Mouse (Mus musculus): ENCODE measurements around the gene Anxa6. TPM values are rescaled to one million over a fixed set of nuclear protein-coding genes. Genes with fewer than 3 reads are reported as not detected.

Gene Anxa6
- total and polyA plus RNA-seq, 3 experiments: 115 to 168 (median 162) TPM

DNA sequence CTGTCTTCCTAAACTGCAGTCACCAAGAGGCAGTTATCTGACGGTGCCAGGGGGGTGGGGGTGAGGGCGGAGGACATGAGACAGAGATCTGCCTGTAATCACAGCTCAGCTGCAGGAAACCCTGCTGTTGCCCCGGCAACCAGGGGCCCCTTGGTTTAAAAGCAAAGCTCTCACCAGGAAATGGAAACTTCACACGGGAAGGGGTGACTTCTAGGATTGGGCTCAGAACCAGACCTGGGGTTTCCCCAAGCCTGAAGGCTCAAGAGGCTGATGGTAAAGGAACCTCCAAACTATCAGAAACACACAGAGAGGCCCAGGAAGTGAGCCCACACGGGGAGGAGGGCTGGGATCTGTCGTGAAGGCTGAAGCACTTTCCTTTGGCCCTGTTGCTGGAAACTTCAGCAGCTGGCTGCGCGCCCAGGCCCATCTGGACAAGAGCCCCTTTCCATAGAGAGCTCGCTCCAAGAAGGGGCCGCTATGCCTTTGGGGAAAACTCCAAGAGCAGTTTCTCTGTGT lies 10.1 kb downstream of the Anxa6 start:
- Histone ChIP-seq H3K27ac (ENCODE audit: insufficient read depth, low read depth) (peak overlapping the region; percentile 89), H3K4me1 (ENCODE audit: control insufficient read depth in 1 of 2, insufficient read depth in 2 of 2) (peaks cover 39 to 98% of the 10 kb centered on the region in 2 experiments), H3K27me3 (replicated peaks) (no peaks in the 10 kb centered on the region), H3K79me2 (replicated peaks; ENCODE audit: control insufficient read depth, extremely low read depth, insufficient read depth, poor library complexity, severe bottlenecking) (peaks cover 8% of the 10 kb centered on the region), H3K9me3 (replicated peaks; ENCODE audit: low read length) (no peaks in the 10 kb centered on the region), H3K4me3 (replicated peaks in 1 of 3; ENCODE audit: low read depth in 2 of 3, low read length in 2 of 3, poor library complexity in 1 of 3) (peak overlapping the region in 1 of 3 experiments; percentile 31), H3K9ac (ENCODE audit: insufficient read depth, low read depth) (peak overlapping the region; percentile 44), H3K36me3 (replicated peaks in 1 of 2; ENCODE audit: control insufficient read depth in 1 of 2, insufficient read depth in 1 of 2, low read length in 1 of 2) (peaks cover 17 to 48% of the 10 kb centered on the region in 2 experiments), H3K4me2 (ENCODE audit: insufficient read depth, low read depth, poor library complexity, severe bottlenecking) (peak overlapping the region; percentile 77)
- DNase-seq (ENCODE audit: extremely low read depth): peak; percentile 100
- dilution Hi-C loops (cut with MboI; ENCODE audit: extremely low pct_ligation_motif_present, extremely low pct_unique_long_range_greater_than_20kb, low sequenced_read_pairs): no loop called here
- in situ Hi-C loops (cut with MboI; ENCODE audit: low pct_ligation_motif_present, low pct_unique_long_range_greater_than_20kb, low sequenced_read_pairs): no loop called here
- TF ChIP-seq SIN3A (IDR thresholded peaks at IDR 0.05; ENCODE audit: low read length) (peak; percentile 99), ZKSCAN1 (IDR thresholded peaks at IDR 0.05; ENCODE audit: borderline replicate concordance, low read depth, low read length) (no peak), RAD21 (IDR thresholded peaks at IDR 0.05; ENCODE audit: low read depth, low read length) (no peak; the same call in none of the 2 replicates), ZNF384 (IDR thresholded peaks at IDR 0.05; ENCODE audit: low read depth, low read length) (no peak), MYC (IDR thresholded peaks at IDR 0.05; ENCODE audit: low read depth, low read length) (no peak; the same call in 1 of the 2 replicates), SMC3 (IDR thresholded peaks at IDR 0.05; ENCODE audit: low read depth, low read length) (0 out of 2 replicates have a peak, but pooled peaks have one; percentile 26), ZMIZ1 (IDR thresholded peaks at IDR 0.05; ENCODE audit: low read depth, low read length) (no peak), NELFE (IDR thresholded peaks at IDR 0.05; ENCODE audit: low read depth, low read length) (0 out of 2 replicates have a peak, but pooled peaks have one; percentile 19), IRF4 (IDR thresholded peaks at IDR 0.05; ENCODE audit: low read depth, low read length) (peak; percentile 92), MAZ (IDR thresholded peaks at IDR 0.05; ENCODE audit: low read depth, low read length) (peak; percentile 99), MXI1 (IDR thresholded peaks at IDR 0.05; ENCODE audit: low read depth, low read length) (peak; percentile 99), MEF2A (IDR thresholded peaks at IDR 0.05; ENCODE audit: borderline replicate concordance, low read depth, low read length) (peak; percentile 95), TBP (conservative IDR thresholded peaks at IDR 0.05; ENCODE audit: low read depth, low read length) (peak; percentile 75), GABPA (IDR thresholded peaks at IDR 0.05; ENCODE audit: insufficient replicate concordance, low read depth, low read length) (no peak), JUN (IDR thresholded peaks at IDR 0.05; ENCODE audit: insufficient read depth, low read depth, low read length) (no peak; the same call in none of the 2 replicates), CHD1 (IDR thresholded peaks at IDR 0.05; ENCODE audit: low read depth, low read length) (no peak), UBTF (IDR thresholded peaks at IDR 0.05; ENCODE audit: low read depth, low read length) (0 out of 2 replicates have a peak, but pooled peaks have one; percentile 58), CTCF (conservative IDR thresholded peaks at IDR 0.05 in 1 of 2, IDR thresholded peaks at IDR 0.05 in 1 of 2; ENCODE audit: low read depth in 2 of 2, low read length in 2 of 2) (no peak), USF2 (conservative IDR thresholded peaks at IDR 0.05; ENCODE audit: low read depth, low read length) (no peak), PAX5 (IDR thresholded peaks at IDR 0.05; ENCODE audit: low read length) (no peak), MAX (IDR thresholded peaks at IDR 0.05; ENCODE audit: low read length) (peak; percentile 43), POLR2A (IDR thresholded peaks at IDR 0.05; ENCODE audit: low read depth, low read length) (peak; percentile 64), ELF1 (IDR thresholded peaks at IDR 0.05; ENCODE audit: low read depth, low read length) (peak; percentile 92), POLR2AphosphoS2 (IDR thresholded peaks at IDR 0.05; ENCODE audit: low read depth, low read length) (no peak), ZC3H11A (IDR thresholded peaks at IDR 0.05; ENCODE audit: low read depth, low read length) (no peak), KAT2A (IDR thresholded peaks at IDR 0.05; ENCODE audit: insufficient replicate concordance, low read length) (no peak), EP300 (IDR thresholded peaks at IDR 0.05; ENCODE audit: low read length) (peak; percentile 89), CHD2 (IDR thresholded peaks at IDR 0.05; ENCODE audit: low read length) (peak; percentile 88), TCF12 (IDR thresholded peaks at IDR 0.05; ENCODE audit: low read depth, low read length) (peak; percentile 95), RCOR1 (conservative IDR thresholded peaks at IDR 0.05; ENCODE audit: low read depth, low read length) (peak; percentile 66), JUND (conservative IDR thresholded peaks at IDR 0.05; ENCODE audit: low read depth, low read length) (no peak; the same call in 1 of the 2 replicates), BHLHE40 (IDR thresholded peaks at IDR 0.05; ENCODE audit: low read depth, low read length) (peak; percentile 94), E2F4 (IDR thresholded peaks at IDR 0.05; ENCODE audit: insufficient replicate concordance, low read depth, low read length) (no peak), HCFC1 (IDR thresholded peaks at IDR 0.05; ENCODE audit: low read depth, low read length) (peak; percentile 44; the same call in 1 of the 2 replicates), NRF1 (IDR thresholded peaks at IDR 0.05; ENCODE audit: low read depth, low read length) (0 out of 2 replicates have a peak, but pooled peaks have one; percentile 11), ETS1 (conservative IDR thresholded peaks at IDR 0.05; ENCODE audit: low read depth, low read length) (peak; percentile 100), MAFK (IDR thresholded peaks at IDR 0.05; ENCODE audit: insufficient replicate concordance, low read length) (no peak), USF1 (IDR thresholded peaks at IDR 0.05; ENCODE audit: low read depth, low read length) (no peak)

All from CH12.LX (cell line).